Mouse (Mus musculus) stomach, postnatal 0 days (tissue): ENCODE results near the gene Lgi2.

Experiments
- CTCF ChIP-seq: IDR thresholded peaks from 2 replicates; pipeline ENCODE4 v1.5.1; 2016; ENCODE audit warnings: antibody characterized with exemption, low read depth, mild to moderate bottlenecking, moderate library complexity
- EP300 ChIP-seq: optimal IDR thresholded peaks from 2 replicates; pipeline ENCODE3; 2016; ENCODE audit warnings: antibody characterized with exemption

- no peak for TF ChIP-seq CTCF
- TF ChIP-seq EP300: no peak
Observed at GRCm38 (mm10) chr5:52534798-52535590, 31.3 kb downstream of the Lgi2 start.
